Mouse (Mus musculus) retina, postnatal 7 days (tissue): ENCODE data around the gene Clec5a.
"Not testable (repeated sequence)": the region's sequence is repeated elsewhere in the genome, so short reads cannot be mapped to it uniquely, and the experiment has no call there.

Source experiments
- DNase-seq: peaks from one replicate; pipeline ENCODE4 v3.0.0-alpha.2; 2012; ENCODE audit warnings: low read depth, low spot score

Clec5a gene

DNA sequence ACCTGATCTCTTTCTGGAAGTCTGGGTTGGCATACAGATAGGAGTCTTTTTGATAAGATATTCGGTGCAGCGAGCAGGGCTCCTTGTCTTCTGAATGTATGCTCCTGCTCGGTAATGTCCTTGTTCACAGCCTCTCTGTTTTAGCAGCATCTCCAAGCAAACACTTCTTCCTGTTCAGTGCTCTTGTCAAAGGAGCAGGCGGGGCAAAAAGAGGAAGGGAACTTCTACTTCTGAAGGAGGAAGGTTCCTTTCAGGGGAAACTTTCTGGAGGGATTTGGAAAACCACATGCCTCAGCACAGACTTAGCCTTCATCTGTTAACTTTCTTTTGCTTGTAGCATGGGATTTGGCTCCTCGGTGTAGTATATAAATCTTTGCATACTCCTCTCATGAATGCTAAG lies at the start of gene Clec5a:
Gene Clec5a, minus strand, starts transcription at position 177 of the 400 bp plus-strand sequence.
- DNase-seq = no peak

- DNase-seq = no peak
Observed at GRCm38 (mm10) chr6:40634640-40635071, 49.0 kb upstream of the Clec5a start.

- no peak for DNase-seq
Observed at GRCm38 (mm10) chr6:40628406-40629000, 42.9 kb upstream of the Clec5a start, which contains the start of gene Mgam. TSS of gene Mgam (plus strand) at chr6:40628831.

GRCm38 (mm10) chr6:40626111-40626510 lies 40.5 kb upstream of the Clec5a start:
- no peak for DNase-seq

- DNase-seq = peak; percentile 47
Observed at GRCm38 (mm10) chr6:40617965-40618364, 32.3 kb upstream of the Clec5a start.

GRCm38 (mm10) chr6:40613260-40613852 lies 27.7 kb upstream of the Clec5a start, which contains the start of gene Tas2r138:
TSS of gene Tas2r138 (minus strand) at chr6:40613310.
- DNase-seq = no peak

- DNase-seq = no peak
Observed at GRCm38 (mm10) chr6:40610244-40610643, 24.6 kb upstream of the Clec5a start.

DNA sequence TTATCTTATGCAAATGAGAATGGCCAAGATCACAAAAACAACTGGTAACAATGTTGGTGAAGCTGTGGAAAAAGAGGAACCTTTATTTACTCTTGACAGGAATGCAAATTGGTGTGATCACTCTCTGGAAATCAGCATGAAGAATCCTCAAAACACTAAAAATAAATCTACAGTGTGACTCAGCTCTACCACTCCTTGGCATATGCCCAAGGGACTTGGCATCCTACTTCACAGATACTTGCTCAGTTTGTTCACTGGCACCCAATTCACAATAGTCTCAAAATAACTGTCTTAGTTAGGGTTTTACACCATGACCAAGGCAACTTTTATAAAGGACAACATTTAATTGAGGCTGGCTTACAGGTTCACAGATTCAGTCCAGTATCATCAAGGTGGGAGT lies 21.8 kb upstream of the Clec5a start:
- no peak for DNase-seq

DNA sequence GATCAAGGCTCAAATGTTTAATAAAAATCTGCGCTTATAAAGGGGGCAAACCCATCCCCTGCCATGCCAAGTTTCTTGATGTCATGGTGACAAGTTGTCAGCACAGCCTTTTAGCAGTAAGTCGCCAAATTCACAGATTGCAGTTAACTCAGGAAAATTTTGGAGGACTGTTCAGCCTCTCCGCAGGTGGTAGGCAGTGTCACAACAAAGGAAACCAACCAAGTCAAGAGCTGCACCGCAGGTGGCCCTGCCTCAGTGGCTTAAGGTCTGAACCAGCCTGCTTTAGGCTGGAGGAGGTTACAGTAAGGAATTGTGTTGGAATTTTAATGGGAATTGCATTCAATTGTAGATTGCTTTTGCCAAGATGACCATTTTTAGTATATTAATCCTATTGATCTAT lies 12.9 kb upstream of the Clec5a start:
- DNase-seq = not testable (repeated sequence)

- DNase-seq = no peak
Observed at GRCm38 (mm10) chr6:40594804-40595550, 9.4 kb upstream of the Clec5a start.

DNA sequence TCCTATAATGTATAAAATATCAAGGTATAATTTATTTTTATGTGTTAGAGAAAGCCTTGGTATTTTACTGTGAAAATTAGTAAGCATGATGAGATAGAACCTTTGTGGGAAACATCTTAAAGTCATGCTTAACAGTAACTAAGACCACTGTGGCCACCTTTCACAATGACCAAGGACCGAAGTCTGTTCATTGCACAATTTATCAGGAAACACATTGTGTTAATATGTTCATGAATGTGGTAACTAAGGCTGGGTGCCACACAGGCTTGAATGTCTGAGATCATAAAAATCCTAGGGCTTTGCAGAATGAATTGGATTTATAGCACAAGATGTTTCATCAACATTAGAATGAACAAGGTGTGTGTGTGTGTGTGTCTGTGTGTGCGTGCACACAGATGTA lies 2.7 kb upstream of the Clec5a start:
- DNase-seq = no peak

GRCm38 (mm10) chr6:40584336-40584735 lies 1.3 kb downstream of the Clec5a start:
- no peak for DNase-seq

DNA sequence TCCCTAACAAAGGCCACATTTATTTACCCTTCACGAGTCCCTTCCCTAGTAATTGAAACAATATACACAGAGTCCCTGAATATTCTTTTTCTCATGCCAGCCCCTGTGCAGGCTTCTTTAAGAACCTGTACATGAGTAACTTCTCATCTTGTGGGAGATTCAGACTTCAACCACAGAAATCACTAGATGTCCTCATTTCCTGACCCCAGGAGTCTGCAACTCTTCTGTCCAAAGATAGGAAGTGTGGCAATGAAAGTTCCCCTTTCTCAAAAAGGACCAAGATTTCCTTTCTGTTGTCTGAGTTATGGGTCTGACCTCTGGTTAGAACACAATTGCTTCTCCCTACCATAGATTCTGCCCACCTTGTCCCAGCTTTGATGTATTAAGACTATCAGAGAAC lies 9.3 kb downstream of the Clec5a start:
- DNase-seq = no peak

DNA sequence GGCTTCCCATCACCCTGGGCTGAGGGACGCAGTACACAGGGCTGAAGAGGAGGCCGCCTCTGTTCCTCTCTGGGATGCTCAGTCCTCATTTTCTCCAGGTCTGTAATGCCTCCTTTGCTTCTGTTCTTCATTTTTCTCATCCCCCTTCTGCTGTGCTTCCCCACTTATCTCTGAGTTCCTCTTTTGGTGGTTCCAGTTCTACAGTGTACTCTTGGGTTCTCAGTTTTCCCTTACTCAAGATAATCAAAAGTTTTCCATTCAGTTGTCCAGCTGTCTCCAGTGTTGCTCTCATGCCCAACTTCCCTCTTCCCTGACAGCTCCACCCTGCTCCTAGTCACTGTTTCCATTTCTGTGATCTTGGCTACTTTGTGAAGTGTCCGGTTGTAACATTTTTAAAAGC lies 12.0 kb downstream of the Clec5a start:
- no peak for DNase-seq

DNA sequence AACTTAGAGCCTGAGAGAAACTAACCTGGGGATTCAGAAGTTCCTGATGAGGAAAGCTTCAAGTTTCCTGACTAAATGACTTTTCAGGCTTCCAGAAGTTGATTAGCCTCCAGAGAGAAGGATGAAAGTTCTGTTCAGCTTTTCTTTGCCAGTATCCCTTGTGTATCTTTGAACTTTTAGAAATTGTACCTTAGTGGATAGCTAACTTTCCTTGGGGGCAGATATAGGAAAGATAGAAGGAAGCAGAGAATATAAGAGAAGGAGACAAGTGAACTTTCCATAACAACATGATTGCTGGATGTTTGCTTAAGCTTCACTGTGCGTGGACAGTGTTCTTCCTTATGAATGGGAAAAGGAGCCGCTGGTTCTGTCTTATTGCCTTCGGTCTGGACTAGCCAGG lies 16.4 kb downstream of the Clec5a start, which contains the start of gene Olfr460:
Gene Olfr460, plus strand, starts transcription at position 301 of the 400 bp plus-strand sequence.
- no peak for DNase-seq

GRCm38 (mm10) chr6:40554950-40555349 lies 30.7 kb downstream of the Clec5a start, which contains the start of gene Olfr461:
TSS of gene Olfr461 (minus strand) at chr6:40555050.
- no peak for DNase-seq

GRCm38 (mm10) chr6:40544690-40545089 lies 40.9 kb downstream of the Clec5a start:
- DNase-seq = no peak
